Mouse (Mus musculus) spleen, embryonic (tissue): Measurements from ENCODE around the gene Fras1.

ENCODE experiments used
- CTCF ChIA-PET: fragments of 350-600 bp; sonication (Branson Sonifier 250); formaldehyde crosslinking; loops from one replicate; lab custom pipeline; 2022; lab: Charles Lee

Gene Fras1

GRCm38 (mm10) chr5:96677498-96677897 is 303.7 kb downstream of the Fras1 start:
- CTCF ChIA-PET, result no interaction called here

GRCm38 (mm10) chr5:96681085-96681484 is 307.3 kb downstream of the Fras1 start:
- CTCF ChIA-PET, result no interaction called here

GRCm38 (mm10) chr5:96682777-96683176 is 309.0 kb downstream of the Fras1 start:
- CTCF ChIA-PET, result no interaction called here

- CTCF ChIA-PET, result no interaction called here
Observed at GRCm38 (mm10) chr5:96688885-96689284, 315.1 kb downstream of the Fras1 start.

- CTCF ChIA-PET, result no interaction called here
Observed at GRCm38 (mm10) chr5:96698972-96699371, 325.2 kb downstream of the Fras1 start.

GRCm38 (mm10) chr5:96702706-96703625 is 329.2 kb downstream of the Fras1 start:
- CTCF ChIA-PET, result no interaction called here

GRCm38 (mm10) chr5:96708515-96708914 is 334.8 kb downstream of the Fras1 start:
- CTCF ChIA-PET, result no interaction called here

- CTCF ChIA-PET, result no interaction called here
Observed at GRCm38 (mm10) chr5:96712089-96712684, 338.4 kb downstream of the Fras1 start.

- CTCF ChIA-PET, result no interaction called here
Observed at GRCm38 (mm10) chr5:96712799-96713198, 339.0 kb downstream of the Fras1 start.

GRCm38 (mm10) chr5:96716273-96717034 is 342.7 kb downstream of the Fras1 start:
- CTCF ChIA-PET, result interaction anchor here (0.6 kb wide), 1 partner anchor 132 kb away, joined by 5 read pairs; no protein-coding TSS in a partner anchor

GRCm38 (mm10) chr5:96717690-96718089 is 343.9 kb downstream of the Fras1 start:
- CTCF ChIA-PET, result no interaction called here

- CTCF ChIA-PET, result no interaction called here
Observed at GRCm38 (mm10) chr5:96718601-96719000, 344.8 kb downstream of the Fras1 start.

GRCm38 (mm10) chr5:96719221-96719620 is 345.5 kb downstream of the Fras1 start:
- CTCF ChIA-PET, result no interaction called here

- CTCF ChIA-PET, result no interaction called here
Observed at GRCm38 (mm10) chr5:96722690-96723089, 348.9 kb downstream of the Fras1 start.

GRCm38 (mm10) chr5:96739138-96739878 is 365.6 kb downstream of the Fras1 start:
- CTCF ChIA-PET, result no interaction called here

GRCm38 (mm10) chr5:96747195-96747984 is 373.6 kb downstream of the Fras1 start:
- CTCF ChIA-PET, result no interaction called here

GRCm38 (mm10) chr5:96757615-96758014 is 383.9 kb downstream of the Fras1 start:
- CTCF ChIA-PET, result no interaction called here

GRCm38 (mm10) chr5:96762021-96762420 is 388.3 kb downstream of the Fras1 start:
- CTCF ChIA-PET, result no interaction called here

- CTCF ChIA-PET, result no interaction called here
Observed at GRCm38 (mm10) chr5:96768846-96769471, 395.2 kb downstream of the Fras1 start.
